Mouse (Mus musculus): Measurements from ENCODE around the gene Lzts2.

Lzts2 gene

DNA sequence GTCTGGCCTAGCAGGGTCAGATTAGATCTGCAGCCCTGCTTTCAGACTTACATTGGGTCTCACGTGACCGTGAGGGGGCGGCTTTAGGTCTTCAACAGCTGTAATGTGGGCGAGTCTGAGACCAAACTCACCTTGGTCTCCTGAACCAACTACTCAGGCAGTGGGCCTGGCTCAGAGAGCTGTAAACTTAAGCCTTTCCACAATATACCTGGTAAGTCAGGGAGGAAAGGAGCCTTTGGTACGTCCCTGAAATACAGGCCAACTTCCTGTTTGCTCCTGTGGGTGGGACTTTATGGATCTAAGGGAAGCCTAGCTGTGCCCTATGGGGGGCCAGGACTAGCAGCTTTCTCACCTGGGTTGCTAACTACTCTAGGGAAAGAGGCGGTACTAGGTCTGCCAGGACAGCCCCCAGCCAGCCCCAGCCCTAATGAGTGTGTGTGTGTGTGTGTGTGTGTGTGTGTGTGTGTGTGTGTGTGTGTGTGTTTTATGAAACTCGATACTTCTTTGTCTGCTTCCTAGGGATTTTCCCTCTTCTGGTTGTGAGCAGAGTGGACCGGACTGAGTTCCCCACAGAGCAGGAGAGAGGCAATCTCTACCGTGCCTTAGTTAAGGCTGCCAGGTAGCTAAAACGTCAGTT lies at the start of gene Lzts2:
Lzts2 (plus strand) TSS at position 80 of the 637 bp plus-strand sequence.
- in situ Hi-C loops (cut with MseI, MboI), result no loop called here

DNA sequence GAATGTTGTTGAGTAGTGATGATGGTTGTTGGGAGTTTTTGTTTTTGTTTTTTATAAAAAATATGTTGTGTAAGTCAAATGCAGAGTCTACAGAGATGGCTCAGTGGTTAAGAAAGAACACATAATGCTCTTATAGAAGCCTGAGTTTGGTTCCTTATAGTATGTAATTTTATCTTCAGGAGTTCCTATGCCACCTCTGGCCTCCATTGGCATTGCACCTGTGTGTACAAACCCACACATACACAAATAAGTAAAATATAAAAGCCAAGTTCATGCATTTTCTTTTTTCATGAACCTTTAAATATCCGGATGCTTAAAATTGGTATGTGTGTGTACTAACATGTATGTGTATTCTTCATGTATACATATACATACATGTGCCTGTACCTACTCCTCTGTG lies 48.2 kb upstream of the Lzts2 start:
- in situ Hi-C loops (cut with MseI, MboI), result no loop called here

- in situ Hi-C loops (cut with MseI, MboI), result no loop called here
These were observed 45.9 kb upstream of the Lzts2 start for GRCm38 (mm10) chr19:44968329-44968728.

- in situ Hi-C loops (cut with MseI, MboI), result no loop called here
These were observed 37.6 kb upstream of the Lzts2 start for GRCm38 (mm10) chr19:44976636-44977035.

DNA sequence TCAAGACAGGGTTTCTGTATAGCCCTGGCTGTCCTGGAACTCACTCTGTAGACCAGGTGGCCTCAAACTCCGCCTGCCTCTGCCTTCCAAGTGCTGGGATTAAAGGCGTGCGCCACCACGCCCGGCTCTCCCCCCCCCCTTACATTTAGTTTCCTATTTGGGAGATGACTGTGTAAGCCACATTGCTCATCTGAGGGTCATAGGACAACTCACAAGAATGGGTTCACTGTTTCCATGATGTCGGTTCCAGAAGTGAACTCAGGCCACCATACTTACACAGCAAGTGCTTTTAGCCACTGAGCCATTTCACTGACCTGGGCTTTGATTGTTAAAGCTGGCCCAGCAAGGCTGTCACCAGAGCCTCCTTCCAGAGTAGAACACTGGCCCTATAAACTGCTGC lies 37.1 kb upstream of the Lzts2 start:
- in situ Hi-C loops (cut with MseI, MboI), result no loop called here

DNA sequence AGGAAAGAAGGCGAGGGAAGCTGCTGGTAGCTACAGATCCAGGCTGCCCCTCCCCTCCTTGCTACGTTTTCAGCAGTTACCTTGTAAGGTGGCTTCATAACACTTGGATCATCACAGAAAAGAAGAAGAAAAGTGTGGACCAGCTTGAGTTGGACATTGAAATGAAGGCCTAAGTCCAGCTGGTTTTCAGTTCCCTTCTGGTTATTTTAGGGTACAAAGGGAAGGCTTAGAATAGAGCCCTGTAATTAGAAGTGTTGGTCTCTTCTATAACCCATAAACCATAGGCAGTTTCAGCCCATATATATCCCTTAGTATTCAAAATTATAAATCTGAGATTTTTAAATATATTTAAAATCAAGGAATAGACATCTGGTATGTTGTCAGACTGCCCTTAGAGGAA lies 33.4 kb upstream of the Lzts2 start:
- in situ Hi-C loops (cut with MseI, MboI), result no loop called here

DNA sequence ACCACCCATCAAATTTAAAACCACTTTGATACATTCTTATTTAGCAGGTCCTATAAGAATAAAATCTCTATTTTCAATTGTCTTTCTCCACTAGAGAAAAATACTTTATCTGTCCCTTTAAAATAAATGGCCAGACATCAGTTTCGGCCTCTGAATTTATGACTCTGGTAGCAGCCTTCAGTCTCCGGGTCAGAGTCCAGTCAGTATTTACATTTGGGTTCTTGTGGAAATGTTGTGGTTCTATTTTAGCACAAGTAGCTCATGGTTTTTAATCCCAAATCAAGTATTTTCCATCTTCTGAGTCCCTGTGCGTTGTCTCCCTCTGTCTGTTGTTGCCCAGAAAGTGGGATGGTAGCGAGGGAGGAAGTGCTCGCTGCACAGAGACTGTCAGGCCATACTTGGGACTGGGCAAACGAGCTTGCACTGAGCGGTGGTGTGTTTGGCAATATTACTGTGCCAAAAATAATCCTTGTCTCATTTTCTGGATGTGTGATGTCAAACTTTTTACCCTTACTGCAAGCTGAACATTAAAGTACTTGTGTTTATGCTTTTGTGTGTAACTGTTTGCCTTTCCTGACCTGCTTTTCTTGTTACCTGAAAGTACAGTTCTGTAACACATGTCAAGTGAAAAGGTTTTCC lies 31.6 kb upstream of the Lzts2 start:
- in situ Hi-C loops (cut with MseI, MboI), result no loop called here

DNA sequence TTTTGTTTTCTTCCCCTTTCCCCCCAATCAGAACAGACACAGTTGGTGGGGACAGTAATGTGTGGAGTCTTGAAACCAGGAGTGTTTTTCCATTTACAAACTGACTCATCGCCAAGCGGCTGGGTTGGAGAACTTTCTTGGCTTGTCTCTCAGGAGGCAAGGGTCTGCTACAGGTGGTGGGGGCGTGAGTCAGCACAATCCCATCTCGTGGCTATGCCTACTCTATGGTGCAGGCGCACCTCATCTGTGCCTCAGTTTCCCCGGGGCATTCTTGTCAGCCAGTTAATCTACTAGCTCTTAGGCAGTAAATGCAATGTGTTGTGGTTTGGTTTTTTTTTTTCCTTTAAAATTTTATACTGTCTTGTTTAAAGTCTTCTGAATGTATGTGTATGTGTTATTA lies 30.8 kb upstream of the Lzts2 start:
- in situ Hi-C loops (cut with MseI, MboI), result no loop called here

GRCm38 (mm10) chr19:44984420-44984819 lies 29.8 kb upstream of the Lzts2 start:
- in situ Hi-C loops (cut with MseI, MboI), result no loop called here

DNA sequence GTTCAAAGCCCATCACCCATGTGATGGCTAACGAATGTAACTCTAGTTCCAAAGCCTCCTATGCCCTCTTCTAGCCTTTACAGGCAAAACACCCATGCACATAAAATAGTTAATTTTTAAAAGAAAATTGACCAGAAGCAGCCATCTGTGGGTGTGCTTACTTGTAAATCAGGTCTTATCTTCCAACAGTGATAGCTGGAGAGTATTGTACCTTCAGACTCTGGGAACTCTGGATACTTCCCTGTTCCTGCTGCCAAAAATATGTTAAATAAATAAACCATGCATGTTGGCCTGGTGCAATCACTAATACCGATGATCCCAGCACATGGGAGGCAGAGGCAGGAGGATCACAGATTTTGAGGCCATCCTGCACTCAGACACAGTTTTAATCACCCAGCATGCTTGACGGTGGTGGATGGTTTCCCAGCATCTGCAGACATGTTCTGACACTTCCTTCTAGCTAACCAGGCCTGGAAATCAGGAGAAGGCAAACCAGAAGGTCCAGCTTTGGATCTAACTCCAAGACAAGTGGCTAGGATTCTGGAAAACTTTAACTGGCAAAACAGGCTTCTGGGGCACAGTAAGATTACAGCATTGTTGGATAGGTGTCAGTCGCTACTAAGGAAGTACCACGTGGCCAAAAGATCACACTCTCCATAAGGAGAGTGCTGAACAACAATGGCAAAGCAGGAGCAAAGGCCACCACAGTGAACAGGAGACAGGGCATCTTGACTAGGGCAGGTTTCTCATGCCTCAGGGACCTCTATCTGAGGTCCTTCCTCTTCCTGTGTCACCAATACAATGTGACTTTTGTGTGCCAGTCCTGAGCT lies 28.8 kb upstream of the Lzts2 start:
- in situ Hi-C loops (cut with MseI, MboI), result no loop called here

- in situ Hi-C loops (cut with MseI, MboI), result no loop called here
These were observed 27.2 kb upstream of the Lzts2 start for GRCm38 (mm10) chr19:44987004-44987403.

- in situ Hi-C loops (cut with MseI, MboI), result no loop called here
These were observed 26.4 kb upstream of the Lzts2 start for GRCm38 (mm10) chr19:44987851-44988250.

- in situ Hi-C loops (cut with MseI, MboI), result no loop called here
These were observed 25.9 kb upstream of the Lzts2 start for GRCm38 (mm10) chr19:44988321-44988720.

DNA sequence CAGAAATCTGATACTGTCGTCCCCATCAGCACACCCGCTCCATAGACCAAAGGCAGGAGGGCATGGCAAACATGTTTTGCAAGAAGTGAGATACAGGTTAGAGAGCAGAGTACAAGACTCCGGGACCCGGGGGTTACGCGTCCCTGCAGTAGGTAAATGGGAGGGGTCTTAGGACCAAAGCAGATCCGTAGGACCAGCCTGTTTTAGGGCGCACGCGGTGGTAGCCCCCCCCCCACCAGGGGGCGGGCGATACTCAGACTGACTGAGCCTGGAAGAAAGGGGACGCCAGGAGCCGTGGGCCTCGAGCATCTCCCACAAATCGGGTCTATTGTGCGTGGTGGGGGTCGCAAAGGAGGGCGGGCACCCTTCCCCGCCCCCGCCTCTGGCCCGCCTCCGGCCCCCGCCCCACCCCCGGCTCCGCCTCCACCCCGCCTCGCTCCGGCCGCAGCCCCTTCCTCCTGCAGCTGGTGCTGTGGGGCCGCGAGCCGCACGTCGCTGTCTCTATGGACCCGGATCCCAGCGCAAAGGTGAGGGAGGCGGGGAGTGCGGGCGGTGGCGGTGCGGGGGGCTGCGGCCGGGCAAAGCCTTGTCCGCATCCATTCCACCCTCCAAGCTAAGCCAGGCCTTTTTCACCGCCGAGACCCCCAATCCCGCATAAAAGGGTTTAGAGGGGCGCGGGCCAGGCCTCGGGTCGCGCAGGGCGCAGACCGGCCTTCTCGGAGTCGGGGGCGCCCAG lies 25.2 kb upstream of the Lzts2 start, which contains the start of gene Sema4g:
Sema4g (plus strand) TSS at position 271 of the 736 bp plus-strand sequence.
- in situ Hi-C loops (cut with MseI, MboI), result no loop called here

DNA sequence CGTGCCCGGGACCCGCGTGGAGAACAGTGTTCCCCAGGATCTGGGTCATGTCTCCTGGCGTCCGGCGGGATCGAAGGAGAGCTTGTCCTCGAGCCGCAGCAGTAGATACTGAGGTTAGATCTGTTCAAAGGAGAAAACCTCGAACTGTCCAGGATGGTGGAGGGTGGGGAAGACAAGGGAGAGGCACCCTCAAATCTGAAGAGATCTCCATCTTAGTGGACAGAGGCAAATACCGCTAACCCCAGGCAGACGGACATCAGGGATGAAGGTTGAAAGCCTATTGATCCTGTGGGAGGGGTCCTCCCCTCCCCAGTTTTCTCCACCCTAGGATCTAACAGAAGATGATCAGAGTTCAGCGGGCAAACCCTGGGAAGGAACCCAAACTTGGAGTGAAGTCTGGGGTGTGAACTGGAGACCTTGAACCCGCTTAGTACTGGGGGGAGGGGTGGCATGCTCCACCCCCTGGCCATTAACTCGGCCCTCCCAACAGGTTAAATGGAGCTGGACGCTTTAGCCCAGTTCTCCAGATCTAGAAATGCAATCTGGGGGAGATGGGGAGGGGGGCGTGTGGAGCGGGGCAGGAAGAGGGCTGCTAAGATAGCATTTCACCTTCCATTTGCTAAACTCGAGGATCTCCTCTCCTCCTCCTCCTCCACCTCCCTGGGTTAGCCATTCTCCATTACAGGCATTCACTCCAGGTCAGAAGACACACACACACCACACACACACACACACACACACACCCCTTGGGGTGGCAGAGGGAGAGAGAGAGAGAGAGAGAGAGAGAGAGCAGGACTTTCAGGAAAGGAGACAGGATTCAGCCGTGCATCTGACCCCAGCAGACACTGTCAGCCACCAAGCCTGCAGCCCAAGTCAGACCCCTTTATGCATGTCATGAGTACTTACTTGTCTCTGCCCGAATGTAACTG lies 24.4 kb upstream of the Lzts2 start:
- in situ Hi-C loops (cut with MseI, MboI), result no loop called here

DNA sequence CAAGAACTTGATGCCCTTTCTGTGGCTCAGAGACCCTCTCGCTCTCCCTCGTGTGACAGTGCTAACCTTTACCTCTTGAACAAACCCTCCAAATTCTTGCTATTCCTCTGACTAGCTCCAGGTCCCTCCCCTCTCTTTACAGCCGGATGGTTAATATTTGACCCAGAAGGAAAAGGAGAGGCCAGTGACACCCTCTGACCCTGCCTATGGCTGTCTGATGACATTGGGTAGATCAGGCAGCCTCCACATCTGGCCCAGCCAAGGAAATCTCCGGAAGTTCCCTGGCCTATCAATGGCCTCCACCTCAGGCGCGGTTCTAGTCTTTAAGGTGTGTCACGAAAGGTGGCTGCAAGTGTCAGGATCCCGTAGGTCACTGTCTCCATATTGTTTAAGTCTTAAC lies 23.2 kb upstream of the Lzts2 start:
- in situ Hi-C loops (cut with MseI, MboI), result no loop called here

DNA sequence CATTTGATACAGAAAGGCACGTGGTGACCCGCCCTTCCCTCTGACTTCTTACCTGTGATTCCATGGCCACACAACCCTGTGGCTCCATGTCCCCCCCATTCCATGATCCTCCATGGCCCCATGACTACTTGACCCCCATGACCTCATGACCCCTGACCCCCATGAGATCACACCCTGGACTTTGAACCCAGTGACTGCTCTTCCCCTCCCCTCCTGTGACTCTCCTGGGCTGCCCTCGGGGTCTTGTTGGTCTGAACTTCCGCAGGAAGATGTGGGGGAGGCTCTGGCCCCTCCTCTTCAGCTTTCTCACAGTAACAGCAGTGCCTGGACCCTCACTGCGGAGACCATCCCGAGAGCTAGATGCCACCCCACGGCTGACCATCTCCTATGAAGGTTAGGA lies 22.0 kb upstream of the Lzts2 start:
- in situ Hi-C loops (cut with MseI, MboI), result no loop called here

DNA sequence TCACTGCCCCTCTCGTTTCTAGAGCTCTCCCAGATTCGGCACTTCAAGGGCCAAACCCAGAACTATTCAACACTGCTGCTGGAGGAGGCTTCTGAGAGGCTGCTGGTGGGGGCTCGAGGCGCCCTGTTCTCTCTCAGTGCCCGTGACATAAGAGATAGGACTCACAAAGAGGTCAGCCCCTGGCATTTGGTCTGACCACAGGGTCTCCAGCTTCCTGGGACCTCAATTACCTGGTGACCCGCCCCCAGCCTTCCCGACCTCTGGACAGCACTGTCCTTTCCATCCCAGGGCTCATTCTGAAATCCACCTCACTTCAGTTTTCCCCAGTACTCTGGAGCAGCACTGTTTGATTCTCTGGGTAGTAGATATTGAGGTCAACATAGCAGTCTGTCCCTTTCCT lies 21.5 kb upstream of the Lzts2 start:
- in situ Hi-C loops (cut with MseI, MboI), result no loop called here

GRCm38 (mm10) chr19:44997786-44998185 lies 16.4 kb upstream of the Lzts2 start:
- in situ Hi-C loops (cut with MseI, MboI), result no loop called here

DNA sequence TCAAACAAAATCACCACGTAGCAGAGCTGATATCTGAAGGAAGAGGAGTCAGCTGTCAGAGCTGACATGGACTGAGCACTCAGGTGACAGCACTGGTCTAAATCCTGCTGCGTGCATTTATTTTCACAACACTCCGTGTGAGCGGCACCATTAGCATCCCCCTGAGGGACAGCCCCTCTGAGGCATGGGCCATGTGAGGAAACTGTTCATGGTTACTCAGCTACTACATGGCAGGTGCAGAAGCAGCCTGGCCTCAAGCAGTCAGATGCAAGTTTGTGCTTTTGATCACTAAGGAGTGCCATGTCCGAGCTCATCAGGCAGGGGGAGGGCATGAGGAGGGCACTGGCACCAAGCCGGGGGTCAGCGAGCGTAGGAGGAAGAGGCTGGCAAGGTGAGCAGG lies 14.6 kb upstream of the Lzts2 start:
- in situ Hi-C loops (cut with MseI, MboI), result no loop called here

DNA sequence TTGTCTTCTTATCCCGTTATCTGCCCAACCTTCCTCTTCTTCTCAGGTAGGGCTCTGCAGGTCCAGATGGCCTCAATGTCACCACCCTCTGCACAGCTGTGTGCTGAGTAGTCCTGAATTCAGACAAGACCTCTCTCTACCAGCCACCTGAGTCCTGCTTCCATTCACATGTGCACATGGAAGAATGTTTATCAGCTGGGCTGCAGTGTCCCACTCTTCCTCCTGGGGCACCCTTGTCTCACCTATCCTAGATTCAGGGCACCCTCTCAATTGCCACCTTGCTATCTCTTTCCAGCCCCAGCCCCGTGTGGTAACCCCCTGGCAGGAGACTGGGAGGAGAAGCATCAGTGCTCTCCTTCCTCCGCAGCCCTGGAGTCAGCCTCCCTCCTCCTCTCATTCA lies 11.9 kb upstream of the Lzts2 start:
- in situ Hi-C loops (cut with MseI, MboI), result no loop called here

Measured in mouse trophoblast stem cell (cell line).